Mouse (Mus musculus) kidney, adult 2 months (tissue): ENCODE results near the gene Cmss1. TPM values are rescaled to one million over a fixed set of nuclear protein-coding genes. Genes with fewer than 3 reads are reported as not detected.

Source experiments
- DNase-seq: peaks from one replicate; pipeline ENCODE4 v3.0.0; 2021
- H3K27ac ChIP-seq: fragments of 200-500 bp; 2 replicates; pipeline ENCODE4 v1.5.1; 2012; ENCODE audit warnings: low read depth, low read length, control low read depth, inconsistent platforms; ENCODE audit not compliant: insufficient read depth
- H3K27me3 ChIP-seq: fragments of 200-500 bp; replicated peaks from 2 replicates; pipeline ENCODE4 v1.6.1; 2012; ENCODE audit warnings: mild to moderate bottlenecking, moderate library complexity, low read length, inconsistent platforms; ENCODE audit not compliant: control insufficient read depth, insufficient read depth
- H3K36me3 ChIP-seq: fragments of 200-500 bp; 2 replicates; pipeline ENCODE4 v1.6.1; 2012; ENCODE audit warnings: mild to moderate bottlenecking, moderate library complexity, low read length, inconsistent platforms; ENCODE audit not compliant: control insufficient read depth, insufficient read depth
- H3K4me1 ChIP-seq: fragments of 200-500 bp; 2 replicates; pipeline ENCODE4 v1.6.1; 2011; ENCODE audit warnings: low read length; ENCODE audit not compliant: control insufficient read depth, insufficient read depth
- H3K4me3 ChIP-seq: fragments of 200-500 bp; 2 replicates; pipeline ENCODE4 v1.5.1; 2011; ENCODE audit warnings: mild to moderate bottlenecking, low read depth, low read length, control low read depth; ENCODE audit not compliant: insufficient read depth
- CTCF ChIP-seq: fragments of 200-500 bp; conservative IDR thresholded peaks from 2 replicates; pipeline ENCODE4 v1.5.1; 2011; ENCODE audit warnings: low read depth, mild to moderate bottlenecking, control low read depth, low read length, moderate library complexity, mixed read lengths; ENCODE audit not compliant: insufficient read depth, insufficient read length
- POLR2A ChIP-seq: fragments of 200-500 bp; IDR thresholded peaks from one replicate; pipeline ENCODE4 v1.6.1; 2011; ENCODE audit warnings: low read depth, low read length, control low read depth
- WGBS: fragments of 180-500 bp; shearing (Covaris S2); methylation state at CpG from one replicate; pipeline ENCODE4 v1.1.7; 2018; 5-methylcytosine and 5-hydroxymethylcytosine counted together
- polyA plus RNA-seq: library from polyadenylated mRNA; depleted of rRNA; stranded (reverse); fragments of >200 nt; gene quantifications from 2 replicates; pipeline ENCODE4 v1.2.3, GENCODE M21; 2012

Cmss1 gene
- polyA plus RNA-seq, 1 experiment = 7.2 TPM

DNA sequence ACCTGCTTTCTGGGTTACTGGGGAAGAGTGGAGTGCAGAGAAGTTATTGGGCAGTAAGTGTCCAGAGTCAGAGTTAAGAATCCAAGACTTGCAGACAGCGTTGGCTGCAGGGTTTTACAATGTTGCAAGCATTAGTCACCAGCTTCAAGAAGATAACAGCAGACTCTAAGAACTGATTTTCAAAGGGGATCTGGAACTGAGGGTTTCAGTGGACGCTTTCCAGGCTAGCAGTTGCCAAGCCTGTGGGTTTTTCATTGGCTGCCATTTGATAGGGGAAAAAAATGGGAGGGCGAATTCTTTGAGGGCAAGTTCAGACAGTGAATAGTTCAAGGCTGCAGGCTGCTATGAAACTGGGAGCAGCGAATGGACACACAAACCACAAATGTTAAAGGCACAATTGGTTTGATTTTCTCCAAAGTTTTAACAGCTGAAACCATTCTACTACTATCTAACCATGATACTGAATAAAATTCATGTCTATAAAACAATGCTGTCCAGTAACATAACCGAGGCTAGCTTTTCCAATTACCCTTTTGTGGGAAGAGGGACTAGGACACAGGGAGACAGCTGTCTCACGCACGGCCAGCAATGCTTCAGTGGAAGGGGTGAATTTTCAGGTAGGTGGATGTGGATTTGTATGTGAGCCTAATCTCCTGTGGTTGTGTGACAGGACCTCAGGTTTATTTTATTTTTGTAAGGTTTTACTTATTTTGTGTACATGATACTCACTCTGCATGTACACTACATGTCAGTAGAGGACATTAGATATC, 179.0 kb downstream of the Cmss1 start:
- Histone ChIP-seq H3K4me1 (no peaks in the 10 kb centered on the region), H3K36me3 (no peaks in the 10 kb centered on the region), H3K27ac (no peak overlapping the region), H3K4me3 (no peak overlapping the region), H3K27me3 (no peaks in the 10 kb centered on the region)
- 75% methylated on average over 7 of the region's 7 CpGs for WGBS
- peak; percentile 50 for DNase-seq
- TF ChIP-seq CTCF = no peak
- TF ChIP-seq POLR2A = no peak

DNA sequence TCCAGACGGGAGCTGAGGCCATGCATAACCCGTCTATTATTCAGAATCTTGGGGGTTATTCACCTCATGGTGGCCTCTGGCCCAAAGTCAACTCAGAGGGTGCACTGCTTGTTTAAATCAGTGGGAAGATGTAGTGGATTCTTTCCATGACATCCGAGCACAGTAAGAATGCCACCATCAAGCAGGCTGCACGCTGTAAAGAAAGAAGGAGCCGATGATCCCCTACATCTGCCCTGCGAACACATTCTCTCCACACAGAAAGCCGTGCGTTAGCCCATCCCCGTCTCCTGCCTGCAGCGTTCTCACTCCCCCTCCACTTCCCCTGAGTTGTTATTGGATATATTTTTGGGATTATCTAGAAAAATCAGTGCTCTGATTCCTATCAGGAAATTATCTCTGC, 180.0 kb downstream of the Cmss1 start:
- H3K4me1 ChIP-seq = peaks cover 6% of the 10 kb centered on the region
- DNase-seq = no peak
- H3K27ac ChIP-seq = no peak overlapping the region
- WGBS = 73% methylated on average over 10 of the region's 10 CpGs
- no peak overlapping the region for H3K4me3 ChIP-seq
- no peaks in the 10 kb centered on the region for H3K36me3 ChIP-seq
- H3K27me3 ChIP-seq = no peaks in the 10 kb centered on the region
- TF ChIP-seq CTCF (no peak), POLR2A (no peak)

DNA sequence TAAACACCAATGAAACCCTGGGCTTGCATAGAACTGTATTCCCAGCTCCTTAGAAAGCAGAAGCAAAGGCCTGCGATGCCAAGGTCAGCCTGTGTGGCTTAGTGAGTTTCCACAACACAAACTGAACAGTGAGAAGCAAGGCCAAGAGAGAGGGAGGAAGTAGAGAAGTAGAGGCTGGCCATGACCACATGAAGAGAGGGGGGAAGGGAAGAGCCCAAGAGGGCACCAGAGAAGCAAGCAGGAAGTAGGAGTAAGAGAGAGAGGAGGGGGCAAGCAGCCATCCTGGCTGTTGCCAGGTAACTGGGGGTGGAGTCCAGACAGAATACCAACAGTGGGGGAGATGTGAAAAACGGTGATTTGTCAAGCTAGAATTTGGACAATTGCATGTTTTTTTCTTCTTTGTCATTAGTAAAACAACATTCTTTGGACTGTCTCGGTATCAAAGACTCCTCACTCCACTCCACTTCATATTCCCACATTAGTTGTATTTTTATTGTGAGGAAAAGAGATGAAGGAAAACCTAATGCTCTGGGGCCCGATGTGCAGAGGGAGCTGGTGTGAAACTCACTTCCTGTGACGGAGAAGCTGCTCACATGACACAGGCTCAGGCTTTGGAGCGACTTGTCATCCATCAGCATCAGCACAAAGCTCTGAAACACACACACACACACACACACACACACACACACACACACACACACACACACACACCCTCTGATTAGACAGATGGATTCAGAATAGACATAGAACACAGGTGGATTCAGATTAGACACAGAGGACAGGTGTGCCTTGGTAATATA, 183.5 kb downstream of the Cmss1 start:
- 44% methylated on average over 6 of the region's 6 CpGs for WGBS
- H3K27ac ChIP-seq = no peak overlapping the region
- no peak overlapping the region for H3K4me3 ChIP-seq
- H3K27me3 ChIP-seq = no peaks in the 10 kb centered on the region
- H3K4me1 ChIP-seq = peaks cover 14% of the 10 kb centered on the region
- TF ChIP-seq POLR2A (no peak), CTCF (no peak)
- H3K36me3 ChIP-seq = no peaks in the 10 kb centered on the region
- peak; percentile 62 for DNase-seq

DNA sequence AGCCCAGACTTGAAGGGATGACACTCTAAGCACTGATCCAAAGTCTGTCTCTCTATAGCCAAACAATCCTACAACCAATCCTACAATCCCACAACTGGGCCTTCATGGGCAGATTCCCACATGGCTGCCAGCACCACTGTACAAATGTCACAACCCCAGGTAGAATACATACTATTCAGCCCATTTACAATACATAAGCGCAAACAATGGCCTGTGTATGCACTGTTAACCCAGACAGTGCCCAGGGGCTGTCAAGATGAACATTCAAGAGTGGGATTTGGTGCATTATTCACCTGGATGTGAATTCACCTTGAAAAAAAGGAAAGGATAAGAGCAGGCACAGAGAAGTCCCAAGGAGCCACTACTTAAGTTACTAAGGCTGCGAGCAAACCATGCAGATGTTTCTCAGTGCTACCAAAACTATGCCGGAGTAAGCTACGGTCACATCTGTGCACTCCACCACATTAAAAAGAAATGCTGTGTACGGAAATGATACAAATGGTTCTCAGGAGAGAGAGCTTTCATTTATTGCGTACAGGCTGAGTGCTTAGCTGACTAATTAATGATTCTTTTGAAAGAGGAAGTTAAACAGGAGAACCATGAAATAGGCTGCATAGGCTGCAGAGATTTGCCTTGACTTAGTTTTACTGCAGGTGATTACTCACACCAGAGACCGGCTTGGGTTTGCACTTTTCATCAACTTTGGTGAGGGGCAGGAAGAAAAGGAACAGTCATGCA, 184.8 kb downstream of the Cmss1 start:
- TF ChIP-seq CTCF (no peak), POLR2A (no peak)
- 49% methylated on average over 7 of the region's 7 CpGs for WGBS
- no peaks in the 10 kb centered on the region for H3K36me3 ChIP-seq
- peak; percentile 37 for DNase-seq
- no peaks in the 10 kb centered on the region for H3K27me3 ChIP-seq
- peaks cover 14% of the 10 kb centered on the region for H3K4me1 ChIP-seq
- H3K4me3 ChIP-seq = no peak overlapping the region
- peak overlapping the region; percentile 95 for H3K27ac ChIP-seq

DNA sequence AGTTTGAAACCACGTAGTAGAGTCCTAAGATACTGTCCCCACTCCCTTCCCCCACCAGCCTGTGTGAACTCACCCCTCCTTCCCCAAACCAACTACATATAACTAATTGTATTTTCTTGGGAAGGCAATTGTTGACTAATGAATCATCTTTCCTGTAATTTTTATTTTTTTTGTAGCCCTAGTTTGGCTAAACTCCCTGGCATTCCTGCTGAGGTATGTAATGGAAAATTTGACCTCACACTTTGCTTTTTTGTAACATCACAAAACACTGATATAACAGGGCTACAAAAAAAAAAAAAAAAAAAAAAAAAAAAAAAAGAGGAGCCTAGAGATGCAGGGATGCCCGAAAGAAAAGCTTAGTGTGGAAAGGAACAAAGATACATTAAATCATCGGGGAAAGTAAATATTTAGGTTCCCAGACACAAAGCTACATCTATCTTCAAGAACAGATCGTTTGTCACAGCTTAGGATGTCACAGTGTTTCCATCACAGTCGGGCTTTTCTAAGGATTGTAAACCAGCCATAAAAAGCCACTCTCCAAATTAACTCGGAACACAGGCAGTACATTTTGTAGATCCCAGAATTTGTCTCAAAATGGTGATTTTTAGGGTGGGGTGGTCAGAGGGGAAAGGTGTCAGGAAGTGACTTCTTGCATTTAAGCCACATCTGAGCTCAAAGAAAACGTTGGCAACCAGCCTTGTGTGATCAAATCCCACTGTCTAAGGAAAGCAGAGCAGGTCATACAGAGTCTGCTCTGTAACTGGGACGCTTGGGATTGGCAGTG, 185.7 kb downstream of the Cmss1 start:
- 42% methylated on average over 8 of the region's 8 CpGs for WGBS
- H3K27me3 ChIP-seq = no peaks in the 10 kb centered on the region
- no peaks in the 10 kb centered on the region for H3K36me3 ChIP-seq
- peak; percentile 88 for DNase-seq
- TF ChIP-seq POLR2A (no peak), CTCF (no peak)
- peaks cover 14% of the 10 kb centered on the region for H3K4me1 ChIP-seq
- H3K27ac ChIP-seq = peak overlapping the region; percentile 95
- no peak overlapping the region for H3K4me3 ChIP-seq

DNA sequence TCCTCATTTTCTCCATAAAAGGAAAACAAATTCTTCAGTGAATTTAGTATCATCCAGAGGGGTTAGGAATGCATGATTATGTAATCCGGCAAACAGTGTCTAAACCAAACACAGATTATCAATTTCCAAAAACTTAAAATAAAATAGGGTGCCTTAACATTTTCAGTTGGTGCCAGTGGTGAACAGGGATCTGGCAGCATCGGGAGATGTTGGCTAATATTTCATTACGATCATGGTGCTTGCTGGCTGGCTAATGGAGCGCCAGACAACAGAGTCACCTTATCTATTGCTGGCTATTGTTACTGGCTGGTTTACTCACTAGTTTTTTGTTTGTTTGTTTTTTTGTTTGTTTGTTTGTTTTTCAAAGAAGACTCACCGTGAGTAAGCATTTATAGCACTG, 186.8 kb downstream of the Cmss1 start:
- Histone ChIP-seq H3K27ac (no peak overlapping the region), H3K27me3 (no peaks in the 10 kb centered on the region)
- 80% methylated on average over 5 of the region's 5 CpGs for WGBS

More for the DNA sequence above, 186.8 kb downstream of the Cmss1 start:
- peaks cover 14% of the 10 kb centered on the region for H3K4me1 ChIP-seq
- TF ChIP-seq POLR2A = no peak
- no peak for TF ChIP-seq CTCF
- H3K36me3 ChIP-seq = no peaks in the 10 kb centered on the region
- no peak overlapping the region for H3K4me3 ChIP-seq
- no peak for DNase-seq
